Mouse (Mus musculus): ENCODE measurements around the gene Uhrf2. TPM values are rescaled to one million over a fixed set of nuclear protein-coding genes. Genes with fewer than 3 reads are reported as not detected.
"Not testable (repeated sequence)": the region's sequence is repeated elsewhere in the genome, so short reads cannot be mapped to it uniquely, and the experiment has no call there.

Gene Uhrf2
- polyA plus RNA-seq, 1 experiment: 2.0 TPM

- TF ChIP-seq FLI1 (IDR thresholded peaks at IDR 0.05; ENCODE audit: low read length) (no peak), GATA1 (IDR thresholded peaks at IDR 0.05; ENCODE audit: borderline replicate concordance, low read length) (no peak)
- Histone ChIP-seq H3K4me3 (replicated peaks) (no peak overlapping the region), H3K36me3 (replicated peaks; ENCODE audit: low read length) (no peaks in the 10 kb centered on the region), H3K4me1 (no peaks in the 10 kb centered on the region), H3K27me3 (replicated peaks) (peaks cover 9% of the 10 kb centered on the region), H3K9me3 (no peaks in the 10 kb centered on the region)
Measured at GRCm38 (mm10) chr19:30014331-30014730, 16.0 kb upstream of the Uhrf2 start.

DNA sequence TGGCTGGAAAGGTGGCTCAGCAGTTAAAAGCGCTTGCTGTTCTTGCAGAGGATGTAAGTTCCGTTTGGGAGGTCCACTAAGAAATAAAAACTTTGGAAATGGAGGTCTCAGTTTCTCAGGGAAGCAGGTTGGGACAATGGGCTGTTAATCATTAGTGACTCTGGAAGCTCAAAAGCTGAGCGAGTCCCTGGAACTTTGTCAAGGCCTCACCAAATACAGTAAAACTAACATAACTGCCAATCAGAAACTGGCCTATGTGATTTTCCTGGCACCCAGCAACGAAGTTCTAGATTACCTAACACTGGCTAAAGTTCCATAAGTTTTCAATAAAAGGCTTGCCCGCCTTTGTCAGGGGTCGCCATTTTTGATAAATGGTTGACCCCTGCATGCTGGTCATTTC, 14.2 kb upstream of the Uhrf2 start:
- Histone ChIP-seq H3K36me3 (replicated peaks; ENCODE audit: low read length) (no peaks in the 10 kb centered on the region), H3K4me1 (no peaks in the 10 kb centered on the region), H3K27me3 (replicated peaks) (peaks cover 9% of the 10 kb centered on the region), H3K9me3 (no peaks in the 10 kb centered on the region), H3K4me3 (replicated peaks) (no peak overlapping the region)
- TF ChIP-seq GATA1 (IDR thresholded peaks at IDR 0.05; ENCODE audit: borderline replicate concordance, low read length): no peak
- no peak for TF ChIP-seq FLI1 (IDR thresholded peaks at IDR 0.05; ENCODE audit: low read length)

DNA sequence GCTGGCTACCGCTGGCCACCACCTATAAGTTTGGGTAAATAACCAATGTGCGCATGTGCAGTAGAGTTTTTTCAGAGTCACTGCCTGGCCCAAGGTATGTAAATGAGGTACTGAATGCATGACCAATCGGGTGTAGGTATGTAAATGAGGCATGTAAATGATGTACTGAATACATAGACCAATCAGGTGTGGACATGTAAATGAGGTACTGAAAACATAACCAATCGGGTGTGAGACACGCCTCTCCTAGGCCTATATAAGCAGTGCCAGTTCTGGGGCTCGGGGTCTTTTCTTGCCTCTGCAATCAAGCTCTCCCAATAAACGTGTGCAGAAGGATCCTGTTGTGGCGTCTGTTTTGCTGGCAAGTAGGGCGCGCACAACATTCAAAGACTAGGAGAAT, 6.9 kb upstream of the Uhrf2 start:
- not testable (repeated sequence) for H3K4me3 ChIP-seq (replicated peaks); H3K27me3 ChIP-seq (replicated peaks); H3K36me3 ChIP-seq (replicated peaks; ENCODE audit: low read length); H3K9me3 ChIP-seq
- peaks cover 22% of the 10 kb centered on the region for H3K4me1 ChIP-seq

- TF ChIP-seq GATA1 (IDR thresholded peaks at IDR 0.05; ENCODE audit: borderline replicate concordance, low read length): no peak
- TF ChIP-seq FLI1 (IDR thresholded peaks at IDR 0.05; ENCODE audit: low read length): no peak
- Histone ChIP-seq H3K9me3 (no peaks in the 10 kb centered on the region), H3K4me3 (replicated peaks) (peak overlapping the region; percentile 38), H3K4me1 (peaks cover 48% of the 10 kb centered on the region), H3K27me3 (replicated peaks) (no peaks in the 10 kb centered on the region), H3K36me3 (replicated peaks; ENCODE audit: low read length) (no peaks in the 10 kb centered on the region)
Measured at GRCm38 (mm10) chr19:30029002-30029710, 1.2 kb upstream of the Uhrf2 start.

DNA sequence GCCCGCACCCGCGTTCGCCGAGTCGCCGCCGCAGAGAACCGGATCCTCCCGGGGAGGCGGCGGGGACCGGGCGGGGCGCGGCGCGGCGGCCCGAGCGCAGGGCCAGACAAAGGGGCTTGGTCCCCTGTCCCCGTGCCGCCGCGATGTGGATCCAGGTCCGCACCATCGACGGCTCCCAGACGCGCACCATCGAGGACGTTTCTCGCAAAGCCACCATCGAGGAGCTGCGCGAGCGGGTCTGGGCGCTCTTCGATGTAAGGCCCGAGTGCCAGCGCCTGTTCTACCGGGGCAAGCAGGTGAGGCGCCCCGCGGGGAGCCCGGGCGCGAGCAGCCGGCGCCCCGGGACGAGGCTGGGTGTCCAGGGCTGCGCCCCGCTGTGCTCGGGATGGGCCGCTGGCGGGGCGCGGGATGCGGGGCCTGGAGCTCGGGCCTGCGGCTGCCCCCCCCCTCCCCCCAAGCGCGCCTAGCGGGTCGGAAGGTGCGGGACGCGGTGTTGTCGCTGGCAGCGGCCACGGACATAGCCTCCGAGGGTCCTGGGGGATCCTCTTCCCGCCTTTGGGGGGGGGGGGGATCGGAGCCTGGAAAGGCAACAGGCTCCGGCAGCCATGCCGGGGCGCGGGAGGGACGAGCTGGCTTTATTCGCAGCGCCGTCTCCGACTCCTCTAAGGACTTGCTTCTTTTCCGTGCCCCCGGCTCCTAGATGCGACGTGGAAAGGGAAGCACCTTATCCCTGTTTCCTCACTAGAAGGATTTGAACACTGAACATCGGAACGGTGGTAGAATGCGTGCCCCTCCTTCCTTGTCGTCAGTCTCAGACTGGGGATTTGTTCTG, 539 bp downstream of the Uhrf2 start:
- TF ChIP-seq FLI1 (IDR thresholded peaks at IDR 0.05; ENCODE audit: low read length) (no peak), GATA1 (IDR thresholded peaks at IDR 0.05; ENCODE audit: borderline replicate concordance, low read length) (no peak)
- Histone ChIP-seq H3K27me3 (replicated peaks) (no peaks in the 10 kb centered on the region), H3K36me3 (replicated peaks; ENCODE audit: low read length) (no peaks in the 10 kb centered on the region), H3K9me3 (no peaks in the 10 kb centered on the region), H3K4me3 (replicated peaks) (peak overlapping the region; percentile 98), H3K4me1 (peaks cover 50% of the 10 kb centered on the region)

DNA sequence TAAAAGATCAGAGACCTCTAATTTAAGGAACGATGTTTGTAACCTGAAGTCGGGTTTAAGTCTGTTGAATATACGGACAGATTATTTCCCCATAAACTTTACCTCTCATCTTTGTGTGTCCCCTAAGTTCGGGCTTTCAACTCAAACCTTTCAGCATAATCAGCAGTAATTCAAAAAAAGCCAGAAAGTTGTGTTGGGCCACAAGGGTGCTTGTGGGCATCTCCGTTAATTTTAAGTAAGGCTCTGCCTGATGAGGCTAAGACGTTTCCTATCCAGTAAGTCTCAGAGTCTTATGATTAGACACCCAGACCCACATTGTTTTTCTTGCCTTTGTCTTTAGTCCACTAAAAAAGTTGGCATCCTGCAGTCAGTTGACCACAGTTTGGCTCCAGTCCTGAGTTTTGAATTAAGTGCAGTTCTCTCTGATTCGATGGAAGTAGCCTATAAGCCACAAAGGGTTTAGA, 1.2 kb downstream of the Uhrf2 start:
- H3K4me3 ChIP-seq (replicated peaks): peak overlapping the region; percentile 98
- H3K4me1 ChIP-seq: peaks cover 53% of the 10 kb centered on the region
- H3K27me3 ChIP-seq (replicated peaks): no peaks in the 10 kb centered on the region
- TF ChIP-seq GATA1 (IDR thresholded peaks at IDR 0.05; ENCODE audit: borderline replicate concordance, low read length) (no peak), FLI1 (IDR thresholded peaks at IDR 0.05; ENCODE audit: low read length) (no peak)
- H3K36me3 ChIP-seq (replicated peaks; ENCODE audit: low read length): no peaks in the 10 kb centered on the region
- no peaks in the 10 kb centered on the region for H3K9me3 ChIP-seq

- H3K27me3 ChIP-seq (replicated peaks): no peaks in the 10 kb centered on the region
- H3K36me3 ChIP-seq (replicated peaks; ENCODE audit: low read length): no peaks in the 10 kb centered on the region
- no peaks in the 10 kb centered on the region for H3K9me3 ChIP-seq
- no peak for TF ChIP-seq FLI1 (IDR thresholded peaks at IDR 0.05; ENCODE audit: low read length)
- no peak for TF ChIP-seq GATA1 (IDR thresholded peaks at IDR 0.05; ENCODE audit: borderline replicate concordance, low read length)
- peaks cover 55% of the 10 kb centered on the region for H3K4me1 ChIP-seq
- H3K4me3 ChIP-seq (replicated peaks): peak overlapping the region; percentile 98
Measured at GRCm38 (mm10) chr19:30032206-30032605, 1.9 kb downstream of the Uhrf2 start.

DNA sequence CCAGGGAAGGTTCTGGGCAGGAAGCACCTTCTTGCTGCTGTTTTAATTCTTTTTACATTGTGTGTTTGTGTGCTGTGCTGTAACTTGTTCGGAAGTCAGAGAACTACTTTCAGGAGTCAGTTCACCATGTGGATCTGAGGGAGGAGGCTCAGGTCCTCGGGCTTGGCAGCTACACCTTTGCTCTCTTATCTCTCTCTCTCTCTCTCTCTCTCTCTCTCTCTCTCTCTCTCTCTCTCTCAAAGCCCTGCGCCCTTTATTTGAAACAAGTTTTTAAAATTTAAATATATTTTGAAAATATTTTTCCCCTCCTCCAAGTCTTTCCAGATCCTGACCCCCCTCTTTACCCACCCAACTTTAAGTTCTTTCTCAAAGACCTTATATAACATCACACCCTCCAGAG, 5.0 kb downstream of the Uhrf2 start:
- H3K4me3 ChIP-seq (replicated peaks): no peak overlapping the region
- no peaks in the 10 kb centered on the region for H3K27me3 ChIP-seq (replicated peaks)
- TF ChIP-seq GATA1 (IDR thresholded peaks at IDR 0.05; ENCODE audit: borderline replicate concordance, low read length) (no peak), FLI1 (IDR thresholded peaks at IDR 0.05; ENCODE audit: low read length) (no peak)
- peaks cover 44% of the 10 kb centered on the region for H3K4me1 ChIP-seq
- no peaks in the 10 kb centered on the region for H3K9me3 ChIP-seq
- peaks cover 6% of the 10 kb centered on the region for H3K36me3 ChIP-seq (replicated peaks; ENCODE audit: low read length)

DNA sequence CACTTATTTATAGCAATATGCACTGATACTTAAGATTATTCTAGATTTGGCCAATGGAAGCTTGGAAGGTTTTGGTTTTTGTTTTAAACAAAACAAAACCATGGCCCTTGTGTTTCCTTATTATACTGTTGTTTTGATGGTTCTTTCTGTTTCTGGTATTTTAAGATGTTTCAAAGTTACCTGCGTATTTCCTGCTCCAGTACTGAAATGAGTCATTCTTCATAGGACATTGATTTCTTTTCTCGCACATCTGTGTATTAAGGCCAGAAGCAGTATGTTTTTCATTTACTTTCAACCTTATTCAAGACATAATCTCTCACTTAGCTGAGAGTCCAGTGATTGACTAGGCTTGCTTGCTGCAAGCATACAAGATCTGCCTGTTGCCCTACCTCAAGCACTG, 13.4 kb downstream of the Uhrf2 start:
- Histone ChIP-seq H3K4me1 (peaks cover 17% of the 10 kb centered on the region), H3K36me3 (replicated peaks; ENCODE audit: low read length) (peaks cover 76% of the 10 kb centered on the region), H3K27me3 (replicated peaks) (no peaks in the 10 kb centered on the region), H3K9me3 (peaks cover 7% of the 10 kb centered on the region), H3K4me3 (replicated peaks) (no peak overlapping the region)
- no peak for TF ChIP-seq FLI1 (IDR thresholded peaks at IDR 0.05; ENCODE audit: low read length)
- TF ChIP-seq GATA1 (IDR thresholded peaks at IDR 0.05; ENCODE audit: borderline replicate concordance, low read length): no peak

- TF ChIP-seq GATA1 (IDR thresholded peaks at IDR 0.05; ENCODE audit: borderline replicate concordance, low read length): no peak
- no peak for TF ChIP-seq FLI1 (IDR thresholded peaks at IDR 0.05; ENCODE audit: low read length)
- H3K9me3 ChIP-seq: peaks cover 7% of the 10 kb centered on the region
- H3K36me3 ChIP-seq (replicated peaks; ENCODE audit: low read length): peaks cover 78% of the 10 kb centered on the region
- no peaks in the 10 kb centered on the region for H3K27me3 ChIP-seq (replicated peaks)
- H3K4me1 ChIP-seq: peaks cover 26% of the 10 kb centered on the region
- peak overlapping the region; percentile 46 for H3K4me3 ChIP-seq (replicated peaks)
Measured at GRCm38 (mm10) chr19:30044630-30045029, 14.3 kb downstream of the Uhrf2 start.
